Mouse (Mus musculus) embryonic facial prominence, embryonic 14.5 days (tissue): ENCODE measurements around the gene 4933416C03Rik. TPM values are rescaled to one million over a fixed set of nuclear protein-coding genes. Genes with fewer than 3 reads are reported as not detected.
A peak's percentile ranks its signal among the peaks of the same experiment; 100 is the strongest.

Experiments used
- ATAC-seq: fragments of 200-750 bp; cut with Nextera tagmentation; 2 replicates; pipeline ENCODE4 v1.8.0; 2017; ENCODE audit warnings: low read depth, moderate number of reproducible peaks, moderate TSS enrichment
- DNase-seq: peaks from one replicate; pipeline ENCODE4 v3.0.0-alpha.2; 2015; ENCODE audit warnings: low spot score
- H3K27ac ChIP-seq: fragments of 300-500 bp; sonication (generic); replicated peaks from 2 replicates; pipeline ENCODE4 v1.5.1; 2014; ENCODE audit warnings: low read depth, mild to moderate bottlenecking, low read length, moderate library complexity
- H3K27me3 ChIP-seq: fragments of 300-500 bp; sonication (generic); replicated peaks from 2 replicates; pipeline ENCODE4 v1.6.1; 2014; ENCODE audit warnings: low read length; ENCODE audit not compliant: control insufficient read depth, insufficient read depth
- H3K36me3 ChIP-seq: fragments of 300-500 bp; sonication (generic); 2 replicates; pipeline ENCODE4 v1.6.1; 2014; ENCODE audit warnings: low read length, mixed read lengths; ENCODE audit not compliant: control insufficient read depth, insufficient read depth
- H3K4me1 ChIP-seq: fragments of 300-500 bp; sonication (generic); 2 replicates; pipeline ENCODE4 v1.6.1; 2014; ENCODE audit warnings: antibody characterized with exemption, low read length; ENCODE audit not compliant: control insufficient read depth, insufficient read depth
- H3K4me2 ChIP-seq: fragments of 300-500 bp; sonication (generic); 2 replicates; pipeline ENCODE4 v1.6.1; 2014; ENCODE audit warnings: low read depth, mild to moderate bottlenecking, low read length, moderate library complexity, mixed read lengths
- H3K4me3 ChIP-seq: fragments of 300-500 bp; sonication (generic); 2 replicates; pipeline ENCODE4 v1.5.1; 2014; ENCODE audit warnings: low read depth, mild to moderate bottlenecking, low read length
- H3K9ac ChIP-seq: fragments of 300-500 bp; sonication (generic); 2 replicates; pipeline ENCODE4 v1.6.1; 2014; ENCODE audit warnings: low read depth, mild to moderate bottlenecking, low read length, moderate library complexity, mixed read lengths
- H3K9me3 ChIP-seq: fragments of 300-500 bp; sonication (generic); 2 replicates; pipeline ENCODE4 v1.6.1; 2016; ENCODE audit warnings: low read length; ENCODE audit not compliant: control insufficient read depth
- WGBS: fragments of 180-500 bp; shearing (Covaris S2); extraction: QIAGEN DNeasy Blood & Tissue Kit; methylation state at CpG from one replicate; pipeline ENCODE4 v1.1.7; 2014; 5-methylcytosine and 5-hydroxymethylcytosine counted together
- polyA plus RNA-seq: library from polyadenylated mRNA; unstranded; fragments of >200 nt; fragmentation: Nextera tagmentation; extraction: Ambion mirVana; gene quantifications from 2 replicates; pipeline ENCODE4 v1.2.1, GENCODE M21; 2014

The 4933416C03Rik gene
- polyA plus RNA-seq, result not detected in 2 replicates

GRCm38 (mm10) chr10:116113867-116114474, at the start of gene 4933416C03Rik:
4933416C03Rik (minus strand) TSS chr10:116113917.
- H3K4me1 ChIP-seq, result no peaks in the 10 kb centered on the region
- WGBS, result 95% methylated on average over 39 of the region's 39 CpGs
- no peaks in the 10 kb centered on the region for H3K27me3 ChIP-seq
- no peak within 1 kb of the TSS for H3K4me2 ChIP-seq
- no peak within 1 kb of the TSS for H3K4me3 ChIP-seq
- ATAC-seq, result no peak
- H3K36me3 ChIP-seq, result no peaks in the 10 kb centered on the region
- no peaks in the 10 kb centered on the region; the same call in 1 of the 2 replicates for H3K9me3 ChIP-seq
- no peak within 1 kb of the TSS for H3K9ac ChIP-seq
- no peak for DNase-seq
- H3K27ac ChIP-seq, result no peak within 1 kb of the TSS

- Histone ChIP-seq H3K27ac (no peak overlapping the region), H3K4me1 (no peaks in the 10 kb centered on the region), H3K9me3 (no peaks in the 10 kb centered on the region), H3K27me3 (no peaks in the 10 kb centered on the region), H3K4me2 (no peak overlapping the region), H3K36me3 (no peaks in the 10 kb centered on the region), H3K4me3 (no peak overlapping the region), H3K9ac (no peak overlapping the region)
- 49% methylated on average over 10 of the region's 12 CpGs for WGBS
- ATAC-seq (no peak), DNase-seq (no peak)
Measured at GRCm38 (mm10) chr10:116162338-116162737, 48.6 kb upstream of the 4933416C03Rik start.

- Histone ChIP-seq H3K4me2 (no peak overlapping the region), H3K36me3 (no peaks in the 10 kb centered on the region), H3K4me1 (no peaks in the 10 kb centered on the region), H3K27ac (no peak overlapping the region), H3K9me3 (no peaks in the 10 kb centered on the region), H3K27me3 (no peaks in the 10 kb centered on the region), H3K9ac (no peak overlapping the region), H3K4me3 (no peak overlapping the region)
- no peak for ATAC-seq
- DNase-seq, result no peak
- WGBS, result 76% methylated on average over 1 of the region's 1 CpGs
Measured at GRCm38 (mm10) chr10:116156699-116157098, 43.0 kb upstream of the 4933416C03Rik start.

- peak; percentile 62; the same call in 1 of the 2 replicates for ATAC-seq
- H3K27me3 ChIP-seq, result no peaks in the 10 kb centered on the region
Measured at GRCm38 (mm10) chr10:116154707-116155106, 41.0 kb upstream of the 4933416C03Rik start.

GRCm38 (mm10) chr10:116146091-116146490, 32.4 kb upstream of the 4933416C03Rik start:
- peak; percentile 42 for DNase-seq
- ATAC-seq, result peak; percentile 22; the same call in 1 of the 2 replicates
- H3K4me1 ChIP-seq, result peaks cover 3% of the 10 kb centered on the region; the same call in 1 of the 2 replicates
- 37% methylated on average over 9 of the region's 9 CpGs for WGBS
- no peaks in the 10 kb centered on the region for H3K9me3 ChIP-seq
- no peak overlapping the region for H3K4me2 ChIP-seq
- no peak overlapping the region for H3K9ac ChIP-seq
- H3K4me3 ChIP-seq, result no peak overlapping the region
- no peak overlapping the region for H3K27ac ChIP-seq
- H3K27me3 ChIP-seq, result no peaks in the 10 kb centered on the region
- H3K36me3 ChIP-seq, result no peaks in the 10 kb centered on the region

More at GRCm38 (mm10) chr10:116154707-116155106, 41.0 kb upstream of the 4933416C03Rik start:
- Histone ChIP-seq H3K4me3 (no peak overlapping the region), H3K4me1 (no peaks in the 10 kb centered on the region), H3K9ac (no peak overlapping the region), H3K27ac (no peak overlapping the region), H3K4me2 (no peak overlapping the region), H3K36me3 (no peaks in the 10 kb centered on the region), H3K9me3 (no peaks in the 10 kb centered on the region)
- DNase-seq, result peak; percentile 38
- 62% methylated on average over 5 of the region's 5 CpGs for WGBS

GRCm38 (mm10) chr10:116143684-116144083, 30.0 kb upstream of the 4933416C03Rik start:
- H3K9ac ChIP-seq, result no peak overlapping the region
- no peak overlapping the region for H3K4me3 ChIP-seq
- WGBS, result 79% methylated on average over 10 of the region's 10 CpGs
- H3K9me3 ChIP-seq, result no peaks in the 10 kb centered on the region
- no peaks in the 10 kb centered on the region for H3K36me3 ChIP-seq
- no peaks in the 10 kb centered on the region for H3K27me3 ChIP-seq
- peaks cover 3% of the 10 kb centered on the region; the same call in 1 of the 2 replicates for H3K4me1 ChIP-seq
- no peak; the same call in 1 of the 2 replicates for ATAC-seq
- no peak overlapping the region for H3K27ac ChIP-seq
- H3K4me2 ChIP-seq, result no peak overlapping the region
- DNase-seq, result no peak

GRCm38 (mm10) chr10:116140226-116140625, 26.5 kb upstream of the 4933416C03Rik start:
- Histone ChIP-seq H3K27ac (no peak overlapping the region), H3K9me3 (no peaks in the 10 kb centered on the region), H3K9ac (no peak overlapping the region), H3K27me3 (no peaks in the 10 kb centered on the region), H3K4me1 (no peaks in the 10 kb centered on the region), H3K36me3 (no peaks in the 10 kb centered on the region), H3K4me3 (no peak overlapping the region), H3K4me2 (no peak overlapping the region)
- ATAC-seq, result no peak
- 93% methylated on average over 8 of the region's 8 CpGs for WGBS
- no peak for DNase-seq

GRCm38 (mm10) chr10:116135187-116135586, 21.5 kb upstream of the 4933416C03Rik start:
- Histone ChIP-seq H3K4me1 (no peaks in the 10 kb centered on the region), H3K9me3 (no peaks in the 10 kb centered on the region), H3K4me3 (no peak overlapping the region), H3K4me2 (no peak overlapping the region), H3K27ac (no peak overlapping the region), H3K9ac (no peak overlapping the region), H3K36me3 (no peaks in the 10 kb centered on the region), H3K27me3 (no peaks in the 10 kb centered on the region)
- 77% methylated on average over 2 of the region's 2 CpGs for WGBS
- DNase-seq, result no peak
- ATAC-seq, result no peak

- H3K36me3 ChIP-seq, result no peaks in the 10 kb centered on the region
- H3K9ac ChIP-seq, result no peak overlapping the region
- H3K27ac ChIP-seq, result no peak overlapping the region
- no peaks in the 10 kb centered on the region for H3K4me1 ChIP-seq
- no peak overlapping the region for H3K4me3 ChIP-seq
- ATAC-seq (no peak), DNase-seq (peak; percentile 17)
- 55% methylated on average over 4 of the region's 4 CpGs for WGBS
- H3K9me3 ChIP-seq, result no peaks in the 10 kb centered on the region
- H3K4me2 ChIP-seq, result no peak overlapping the region
- no peaks in the 10 kb centered on the region for H3K27me3 ChIP-seq
Measured at GRCm38 (mm10) chr10:116132233-116132632, 18.5 kb upstream of the 4933416C03Rik start.
